Mouse (Mus musculus) kidney, postnatal 10 days (tissue): ENCODE data around the gene Tbck.

Experiments
- DNase-seq: peaks from one replicate; pipeline ENCODE4 v3.0.0; 2021; ENCODE audit warnings: mixed read lengths

Gene Tbck

GRCm38 (mm10) chr3:132683447-132684230 is at the start of gene Tbck:
Gene Tbck (plus strand): TSS chr3:132684144.
- peak; percentile 96 for DNase-seq

- DNase-seq = no peak
Observed at GRCm38 (mm10) chr3:132637080-132637479, 46.9 kb upstream of the Tbck start.

GRCm38 (mm10) chr3:132644071-132644470 is 39.9 kb upstream of the Tbck start:
- no peak for DNase-seq

GRCm38 (mm10) chr3:132646814-132647213 is 37.1 kb upstream of the Tbck start:
- no peak for DNase-seq

- DNase-seq = no peak
Observed at GRCm38 (mm10) chr3:132649368-132649767, 34.6 kb upstream of the Tbck start.

- DNase-seq = no peak
Observed at GRCm38 (mm10) chr3:132650191-132650590, 33.8 kb upstream of the Tbck start.

GRCm38 (mm10) chr3:132651776-132652175 is 32.2 kb upstream of the Tbck start:
- peak; percentile 12 for DNase-seq

GRCm38 (mm10) chr3:132653959-132654358 is 30.0 kb upstream of the Tbck start:
- DNase-seq = no peak

- DNase-seq = no peak
Observed at GRCm38 (mm10) chr3:132655955-132656354, 28.0 kb upstream of the Tbck start.

- DNase-seq = no peak
Observed at GRCm38 (mm10) chr3:132677494-132677893, 6.5 kb upstream of the Tbck start.

GRCm38 (mm10) chr3:132684231-132684928 is 436 bp downstream of the Tbck start, which contains the start of gene Aimp1:
Gene Aimp1 (minus strand): TSS chr3:132684370.
- no peak for DNase-seq

GRCm38 (mm10) chr3:132701368-132701767 is 17.4 kb downstream of the Tbck start:
- DNase-seq = no peak

GRCm38 (mm10) chr3:132704216-132704615 is 20.3 kb downstream of the Tbck start:
- no peak for DNase-seq

GRCm38 (mm10) chr3:132706977-132707376 is 23.0 kb downstream of the Tbck start:
- no peak for DNase-seq

GRCm38 (mm10) chr3:132713913-132714312 is 30.0 kb downstream of the Tbck start:
- peak; percentile 13 for DNase-seq

- no peak for DNase-seq
Observed at GRCm38 (mm10) chr3:132717316-132717715, 33.4 kb downstream of the Tbck start.

GRCm38 (mm10) chr3:132724326-132724725 is 40.4 kb downstream of the Tbck start:
- no peak for DNase-seq

GRCm38 (mm10) chr3:132744287-132745146 is 60.6 kb downstream of the Tbck start:
- peak; percentile 16 for DNase-seq

- DNase-seq = peak; percentile 77
Observed at GRCm38 (mm10) chr3:132747036-132747435, 63.1 kb downstream of the Tbck start.

GRCm38 (mm10) chr3:132747766-132748165 is 63.8 kb downstream of the Tbck start:
- DNase-seq = peak; percentile 12

GRCm38 (mm10) chr3:132748750-132749149 is 64.8 kb downstream of the Tbck start:
- no peak for DNase-seq

GRCm38 (mm10) chr3:132752772-132753171 is 68.8 kb downstream of the Tbck start:
- no peak for DNase-seq

- no peak for DNase-seq
Observed at GRCm38 (mm10) chr3:132756274-132756673, 72.3 kb downstream of the Tbck start.
